Mouse (Mus musculus): Measurements from ENCODE around the gene Spata25.

Spata25 gene

DNA sequence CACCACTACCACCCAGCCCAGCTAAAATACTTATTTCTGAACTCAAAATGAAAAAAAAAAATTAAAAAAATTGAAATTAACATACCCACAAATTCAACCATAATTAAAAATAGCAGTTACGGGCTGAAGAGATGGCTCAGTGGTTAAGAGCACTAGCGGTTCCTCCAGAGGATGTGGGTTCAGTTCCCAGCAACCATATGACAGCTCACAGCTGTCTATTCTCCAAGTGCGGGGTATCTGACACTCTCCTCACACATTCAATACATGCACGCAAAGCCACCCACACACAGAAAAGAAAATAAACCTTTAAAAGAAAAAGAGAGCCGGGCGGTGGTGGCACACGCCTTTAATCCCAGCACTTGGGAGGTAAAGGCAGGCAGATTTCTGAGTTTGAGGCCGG, 21.7 kb upstream of the Spata25 start:
- DNase-seq (ENCODE audit: low spot score), result no peak

DNA sequence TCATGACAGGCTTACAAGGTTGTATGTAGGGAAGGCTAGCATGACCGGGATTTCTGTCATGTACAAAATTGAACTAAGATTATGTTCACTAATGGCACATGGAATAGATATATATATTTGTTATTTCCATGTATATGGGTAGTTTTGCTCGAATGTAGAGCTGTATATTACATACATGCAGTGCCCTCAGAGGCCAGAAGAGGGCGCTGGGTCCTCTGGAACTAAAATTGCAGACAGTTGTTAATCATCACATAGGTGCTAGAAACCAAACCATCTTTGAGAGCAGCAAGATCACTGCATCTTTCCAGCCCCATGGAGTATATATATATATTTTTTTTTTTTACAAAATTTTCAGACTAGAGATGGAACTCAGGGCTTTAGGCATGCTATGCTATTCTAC, 17.4 kb upstream of the Spata25 start:
- no peak for DNase-seq (ENCODE audit: low spot score)

DNA sequence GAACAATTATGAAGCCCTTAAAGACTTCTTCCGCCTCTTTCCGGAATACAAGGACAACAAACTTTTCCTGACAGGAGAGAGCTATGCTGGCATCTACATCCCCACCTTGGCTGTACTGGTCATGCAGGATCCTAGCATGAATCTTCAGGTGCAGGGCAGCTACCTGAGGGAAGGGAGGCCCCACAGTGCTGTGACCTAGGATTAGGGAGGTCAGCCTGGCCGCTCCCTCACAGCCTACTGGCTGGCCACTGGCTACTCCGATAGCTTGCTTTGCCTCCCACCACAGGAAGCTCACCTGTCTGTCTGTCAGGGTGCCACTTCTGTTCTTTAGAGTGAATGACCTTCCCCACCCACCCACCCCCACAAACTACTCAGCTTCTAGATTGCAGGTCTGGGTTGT, 6.8 kb upstream of the Spata25 start:
- DNase-seq (ENCODE audit: low spot score), result no peak

DNA sequence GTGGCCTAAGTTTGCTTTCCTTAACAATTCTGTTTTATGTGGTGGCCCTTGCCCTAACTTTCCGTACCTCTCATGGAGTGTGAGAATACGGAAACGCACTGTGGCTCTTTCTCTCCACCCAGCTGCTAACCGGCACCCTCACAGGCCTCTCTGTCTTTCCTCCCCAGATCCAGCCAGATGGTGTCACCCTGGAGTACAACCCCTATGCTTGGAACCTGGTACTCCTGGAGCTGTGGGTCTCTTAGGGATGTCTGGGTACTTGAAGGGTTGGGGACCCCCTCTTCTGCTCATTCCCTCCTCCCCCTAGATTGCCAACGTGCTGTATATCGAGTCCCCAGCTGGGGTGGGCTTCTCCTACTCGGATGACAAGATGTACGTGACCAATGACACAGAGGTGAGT, 6.2 kb upstream of the Spata25 start:
- DNase-seq (ENCODE audit: low spot score), result peak; percentile 63

DNA sequence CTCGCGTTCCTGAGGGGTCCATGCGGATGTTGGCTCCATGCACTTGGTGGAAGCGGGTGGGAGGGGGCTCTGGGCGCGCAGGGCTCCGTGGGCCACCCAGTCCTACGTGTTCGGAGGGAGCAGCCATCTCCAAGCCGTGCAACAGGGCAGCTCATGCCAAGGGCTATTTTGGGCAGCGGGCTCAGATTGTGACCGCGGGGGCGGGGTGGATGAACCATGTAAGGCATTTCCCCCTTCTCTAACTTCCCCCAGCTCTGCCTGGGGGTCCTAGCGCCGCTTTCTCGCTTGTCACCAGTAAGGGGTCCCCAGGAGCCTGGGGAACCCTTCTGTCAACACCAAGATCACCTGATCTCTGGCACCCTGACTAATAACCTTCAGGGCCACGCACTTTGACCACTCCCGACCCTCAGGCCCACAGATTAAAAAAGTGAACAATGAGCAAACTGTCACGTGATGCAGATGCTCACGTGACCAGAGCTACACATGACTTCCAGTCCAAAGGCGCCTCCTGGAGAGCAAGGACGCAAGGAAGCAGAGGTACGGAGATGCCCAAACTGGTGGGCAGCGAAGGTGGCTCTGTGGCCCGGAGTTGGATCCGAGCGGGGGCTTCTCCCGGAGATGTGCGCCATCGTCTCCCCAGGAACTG, 5.1 kb upstream of the Spata25 start, which contains the start of gene Neurl2:
TSS of gene Neurl2 (minus strand) at position 143 of the 646 bp plus-strand sequence.
- DNase-seq (ENCODE audit: low spot score), result peak; percentile 97

DNA sequence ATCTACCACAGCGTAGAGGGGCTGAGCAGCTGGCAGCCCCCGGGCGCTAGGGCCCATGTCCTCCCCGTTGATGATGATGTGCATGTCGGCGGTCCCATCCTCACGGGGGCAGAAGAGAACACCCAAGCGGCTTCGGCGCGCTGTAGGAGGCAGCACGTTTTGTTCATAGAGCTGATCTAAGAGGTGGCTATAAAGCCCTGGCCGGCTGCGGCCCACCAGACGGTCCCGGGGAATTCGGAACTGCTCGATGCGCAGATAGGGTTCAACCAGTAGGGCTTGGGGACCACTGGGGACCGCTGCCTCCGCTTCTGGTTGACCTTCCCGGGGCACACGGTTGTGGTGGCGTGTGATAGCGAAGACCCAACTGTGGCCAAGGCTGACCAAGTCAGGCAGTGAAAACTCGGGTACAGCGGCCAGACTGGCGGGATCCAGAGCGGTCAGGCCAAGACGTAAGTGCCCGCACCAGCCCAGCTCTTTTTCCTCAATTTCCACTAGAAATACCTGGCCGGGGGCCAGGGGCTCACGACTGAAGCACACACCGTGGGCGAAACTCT, 4.5 kb upstream of the Spata25 start, which contains the start of gene Ctsa:
TSS of gene Ctsa (plus strand) at position 126 of the 554 bp plus-strand sequence.
- DNase-seq (ENCODE audit: low spot score), result peak; percentile 82

DNA sequence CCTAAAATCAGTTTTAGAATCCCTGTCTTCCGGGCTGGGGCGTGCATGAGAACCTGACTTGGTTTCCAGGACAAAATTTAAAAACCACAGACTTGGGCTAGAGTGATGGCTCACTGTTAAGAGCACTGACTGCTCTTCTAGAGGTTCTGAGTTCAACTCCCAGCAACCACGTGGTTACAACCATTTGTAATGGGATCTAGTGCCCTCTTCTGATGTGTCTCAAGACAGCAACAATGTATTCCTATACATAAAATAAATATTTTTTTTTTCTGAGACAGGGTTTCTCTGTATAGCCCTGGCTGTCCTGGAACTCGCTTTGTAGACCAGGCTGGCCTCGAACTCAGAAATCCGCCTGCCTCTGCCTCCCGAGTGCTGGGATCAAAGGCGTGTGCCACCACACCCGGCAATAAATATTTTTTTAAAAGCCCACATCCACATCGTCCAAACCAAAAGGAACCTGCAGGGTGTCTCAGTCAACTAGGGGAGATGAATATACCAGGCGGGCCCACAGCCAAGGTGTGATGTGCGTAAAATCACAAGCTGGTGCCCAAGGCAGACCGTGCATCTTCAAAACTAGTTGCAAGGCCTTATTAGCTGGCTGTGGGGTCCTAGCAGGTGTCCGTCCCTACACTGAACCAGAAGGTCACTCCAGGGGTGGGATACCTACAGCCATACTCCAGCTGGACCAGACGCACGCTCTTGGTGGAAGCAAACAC, 3.9 kb upstream of the Spata25 start:
- no peak for DNase-seq (ENCODE audit: low spot score)

DNA sequence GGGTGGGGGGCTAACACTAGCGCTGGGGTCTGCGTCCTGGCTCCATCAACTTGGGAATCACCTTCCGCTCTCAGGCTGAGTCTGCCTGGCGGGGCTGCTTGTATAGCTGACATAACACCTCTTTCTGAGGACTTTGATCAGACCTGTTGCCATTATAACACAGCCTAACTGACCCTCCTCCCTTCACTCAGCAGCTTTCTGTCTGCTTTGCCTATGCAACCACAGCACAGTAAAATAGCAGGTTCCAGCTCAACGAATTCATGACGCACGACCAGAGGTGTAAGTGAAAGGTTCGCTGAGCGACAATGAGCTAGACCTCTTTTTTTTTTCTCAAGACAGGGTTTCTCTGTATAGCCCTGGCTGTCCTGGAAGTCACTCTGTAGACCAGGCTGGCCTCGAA, 2.7 kb upstream of the Spata25 start:
- no peak for DNase-seq (ENCODE audit: low spot score)

DNA sequence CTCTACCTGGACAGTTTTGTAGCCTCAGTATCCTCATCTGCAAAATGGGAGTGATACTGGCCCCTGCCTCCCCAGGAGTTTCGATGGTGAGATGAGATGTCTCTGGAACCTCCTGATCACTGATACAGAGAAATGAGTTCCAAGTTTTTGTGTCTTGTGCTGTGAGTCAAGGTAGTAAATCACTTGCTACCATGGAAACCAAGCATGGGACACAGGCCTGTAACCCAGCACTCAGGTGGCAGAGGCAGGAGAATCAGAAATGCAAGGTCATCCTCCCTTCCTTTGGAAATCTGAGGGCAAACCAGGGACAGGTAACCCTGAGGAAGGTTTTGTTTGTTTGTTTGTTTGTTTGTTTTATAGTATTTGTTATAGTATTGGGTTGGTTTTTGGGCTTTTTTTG, 753 bp upstream of the Spata25 start:
- DNase-seq (ENCODE audit: low spot score), result no peak

DNA sequence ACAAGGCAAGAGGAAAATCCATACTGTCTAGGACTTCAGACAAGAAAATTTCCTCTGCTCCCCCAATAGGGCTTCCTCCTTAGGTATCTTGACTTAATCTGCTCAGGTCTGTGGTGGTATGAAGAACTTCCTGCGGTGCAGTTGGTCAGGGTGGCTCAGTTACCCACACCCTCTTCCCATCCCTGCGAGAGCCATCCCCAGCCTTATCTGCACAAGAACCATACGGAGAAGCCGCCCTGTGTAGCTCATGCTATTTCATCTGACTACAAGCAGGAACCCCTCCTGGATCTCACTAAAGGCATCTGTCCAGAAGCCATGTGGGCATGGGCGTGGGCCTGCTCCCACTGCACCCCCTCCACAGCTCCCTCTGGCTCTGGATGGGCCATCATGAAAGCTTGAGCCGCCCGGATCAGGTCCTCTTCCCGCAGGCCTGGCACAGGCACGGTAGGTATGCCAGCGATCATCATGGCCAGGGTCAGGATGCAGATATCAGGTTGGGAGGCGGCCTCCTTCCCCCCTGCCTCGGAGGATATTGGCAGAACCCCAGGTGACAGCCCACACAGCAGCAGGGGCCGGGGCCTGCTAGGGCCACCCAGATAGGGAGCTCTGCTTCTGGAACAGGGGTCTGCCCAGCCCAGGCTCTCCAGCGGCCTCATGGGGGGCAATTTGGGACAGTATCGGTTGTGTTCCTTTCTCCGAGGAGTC, 1.0 kb downstream of the Spata25 start:
- no peak for DNase-seq (ENCODE audit: low spot score)

DNA sequence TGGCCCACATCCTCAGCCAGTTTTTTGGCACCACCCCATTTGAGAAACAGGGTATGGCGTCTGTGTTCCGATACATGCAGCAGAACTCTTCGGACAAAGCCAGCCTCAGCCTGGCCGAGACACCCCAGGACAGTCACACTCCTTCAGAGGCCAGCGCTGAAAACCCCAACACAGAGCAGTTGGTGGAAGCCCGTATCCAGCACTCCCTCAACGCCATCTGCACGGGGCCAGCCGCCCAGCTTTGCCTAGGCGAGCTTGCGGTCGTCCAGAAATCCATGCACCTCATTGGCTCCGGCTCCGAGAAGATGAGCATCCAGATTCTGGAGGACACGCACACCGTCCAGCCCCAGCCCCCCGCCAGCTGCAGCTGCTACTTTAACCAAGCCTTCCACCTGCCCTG, 2.8 kb downstream of the Spata25 start:
- DNase-seq (ENCODE audit: low spot score), result no peak

DNA sequence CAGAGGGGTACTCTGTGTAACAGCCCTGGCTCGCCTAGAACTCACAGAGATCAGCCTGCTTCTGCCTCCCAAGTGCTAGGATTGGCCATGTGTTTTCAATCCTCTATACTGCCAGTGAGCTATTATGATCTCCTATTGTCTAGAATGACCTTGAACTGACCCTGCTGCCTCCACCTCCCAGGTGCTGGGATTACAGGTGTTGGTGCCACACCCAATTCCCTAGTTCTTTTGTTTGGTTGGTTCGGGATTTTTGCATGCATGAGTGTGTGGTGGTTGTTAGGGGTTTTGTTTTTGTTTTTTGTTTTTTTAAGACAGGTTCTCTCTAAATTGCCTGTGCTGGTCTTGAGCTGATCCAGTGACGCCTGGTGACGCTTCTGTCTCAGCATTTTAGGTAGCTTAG, 4.4 kb downstream of the Spata25 start:
- no peak for DNase-seq (ENCODE audit: low spot score)

DNA sequence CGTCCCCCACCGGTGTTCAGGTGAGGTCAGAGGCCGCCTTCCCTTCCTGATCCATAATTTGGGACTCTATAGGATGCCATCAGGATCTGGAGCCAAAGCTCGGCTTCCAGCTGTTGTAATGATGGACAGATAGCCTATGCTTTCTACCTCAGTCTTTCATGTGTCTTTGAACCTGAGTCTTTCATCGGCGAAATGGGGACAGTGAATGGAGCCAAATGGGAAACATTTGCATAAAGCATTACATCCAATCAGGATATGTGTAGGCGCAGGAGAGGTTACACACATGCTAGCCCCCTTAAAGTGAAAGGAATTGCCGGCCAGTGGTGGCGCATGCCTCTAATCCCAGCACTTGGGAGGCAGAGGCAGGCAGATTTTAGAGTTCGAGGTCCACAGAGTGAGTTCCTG, 5.2 kb downstream of the Spata25 start:
- DNase-seq (ENCODE audit: low spot score), result no peak

DNA sequence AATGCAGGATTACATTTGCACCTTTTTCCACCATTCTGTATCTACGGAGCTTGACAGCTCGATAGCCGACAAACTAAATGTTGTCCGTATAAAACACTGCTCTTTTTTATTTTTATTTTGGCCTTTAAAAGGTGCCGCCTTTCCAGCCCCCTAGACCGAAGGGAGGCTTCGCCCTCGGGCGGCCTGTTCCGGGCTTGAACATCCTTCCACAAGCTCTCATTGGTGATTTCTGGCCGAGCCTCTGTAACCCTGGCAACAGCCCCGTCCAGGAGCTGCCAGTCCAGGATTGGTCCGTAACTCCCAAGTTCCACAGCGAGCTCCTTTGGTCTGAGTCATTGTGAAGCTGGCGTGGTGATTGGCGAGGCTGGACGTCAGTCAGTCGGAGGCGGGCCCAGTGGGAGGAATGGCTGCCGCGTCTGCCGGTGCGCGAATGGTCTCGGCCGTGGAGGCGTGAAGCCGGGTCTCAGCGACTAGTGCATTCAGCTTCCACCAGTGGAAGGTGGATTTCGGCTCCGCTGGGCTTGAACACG, 5.6 kb downstream of the Spata25 start, which contains the start of gene Zswim1:
TSS of gene Zswim1 (plus strand) at position 51 of the 530 bp plus-strand sequence.
- peak; percentile 99 for DNase-seq (ENCODE audit: low spot score)

DNA sequence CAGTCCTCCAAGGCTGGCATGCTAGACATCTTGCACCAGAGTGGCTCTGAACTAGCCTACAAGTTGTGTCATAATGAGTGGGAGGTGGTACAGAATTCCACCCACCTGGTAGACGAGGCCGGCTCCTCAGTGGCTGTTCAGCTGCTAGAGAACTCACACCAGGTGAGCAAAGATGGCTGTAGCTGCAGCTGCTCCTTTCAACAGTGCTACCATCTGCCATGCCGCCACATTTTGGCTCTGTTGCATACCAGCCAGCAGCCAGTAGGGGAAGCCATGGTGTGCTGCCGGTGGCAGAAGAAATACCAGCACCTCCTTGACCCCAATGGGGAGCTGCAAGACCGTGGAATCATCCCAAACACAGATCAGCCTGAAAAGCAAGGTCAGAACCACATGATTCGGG, 7.3 kb downstream of the Spata25 start:
- DNase-seq (ENCODE audit: low spot score), result no peak

DNA sequence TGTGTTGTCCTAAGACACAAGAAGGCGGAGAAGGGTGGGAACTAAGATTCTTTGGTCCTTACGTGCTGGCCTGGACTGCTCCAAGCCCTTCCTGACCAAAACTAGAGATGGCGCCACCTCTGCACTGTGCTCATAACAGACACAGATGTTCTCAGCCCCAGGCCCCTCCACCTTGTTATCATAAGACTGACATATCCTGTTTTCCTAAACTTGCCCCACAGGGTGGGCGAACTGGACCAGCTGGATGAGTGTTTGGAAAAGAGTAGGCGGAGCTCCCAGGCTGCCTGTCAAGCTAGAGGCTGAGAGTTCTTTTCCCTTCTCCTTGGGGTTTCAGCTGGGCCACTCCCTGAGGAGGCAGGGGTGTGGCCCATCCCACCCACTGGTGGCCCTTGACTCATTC, 10.6 kb downstream of the Spata25 start:
- no peak for DNase-seq (ENCODE audit: low spot score)

DNA sequence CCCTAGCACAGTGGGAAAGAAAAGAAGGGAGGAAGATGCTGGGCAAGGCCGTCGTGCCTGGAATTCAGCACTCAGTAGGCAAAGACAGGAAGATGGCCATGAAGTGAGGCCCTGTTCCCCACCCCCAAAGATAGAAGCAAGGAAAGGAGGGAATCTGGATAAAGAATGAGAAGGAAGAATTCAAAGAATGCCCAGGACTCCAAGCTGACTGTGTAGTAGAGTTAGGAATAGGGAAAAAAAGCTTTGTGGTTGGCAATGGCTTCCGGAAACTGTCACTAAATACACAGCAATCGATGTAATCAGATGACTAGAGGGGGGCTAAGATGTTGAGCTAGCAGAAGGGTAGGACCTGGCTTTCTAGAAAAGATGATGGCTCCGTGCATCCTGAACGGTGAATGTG, 11.1 kb downstream of the Spata25 start:
- no peak for DNase-seq (ENCODE audit: low spot score)

DNA sequence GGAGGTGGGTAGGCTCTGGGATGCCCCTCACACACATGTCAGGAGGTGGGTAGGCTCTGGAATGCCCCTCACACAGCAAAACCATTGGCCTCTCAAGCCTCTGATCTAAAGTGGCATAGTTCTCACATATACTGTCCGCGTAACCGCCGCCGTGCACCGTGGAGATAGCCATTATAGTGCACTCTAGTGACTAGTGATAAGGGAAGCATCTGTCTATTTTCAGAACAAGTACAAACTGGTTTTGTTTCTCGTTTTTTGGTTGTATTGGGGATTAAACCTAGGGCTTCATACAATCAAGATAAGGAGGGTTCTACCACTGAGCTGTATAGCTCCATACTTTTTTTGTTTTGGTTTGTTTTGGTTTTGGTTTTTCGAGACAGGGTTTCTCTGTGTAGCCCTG, 12.5 kb downstream of the Spata25 start:
- no peak for DNase-seq (ENCODE audit: low spot score)

DNA sequence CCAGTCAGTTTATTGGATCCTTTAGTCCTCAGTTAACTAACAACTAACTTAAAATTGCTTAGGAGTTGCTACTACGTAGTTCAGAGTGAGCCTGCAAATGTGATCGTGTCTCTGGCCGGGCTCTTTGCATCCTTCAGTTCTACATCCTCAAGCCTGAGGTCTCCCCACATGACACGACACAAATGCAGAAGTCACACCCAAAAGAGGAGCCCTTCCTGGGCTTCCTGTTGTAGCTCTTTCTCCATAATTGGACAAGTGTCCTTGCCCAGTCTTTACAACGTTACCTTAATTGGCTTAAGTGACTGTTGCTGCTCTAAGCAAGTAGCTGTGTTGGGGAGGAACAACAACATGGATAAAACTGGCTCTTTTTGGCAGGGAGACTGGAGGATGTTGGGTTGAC, 13.0 kb downstream of the Spata25 start:
- DNase-seq (ENCODE audit: low spot score), result no peak

DNA sequence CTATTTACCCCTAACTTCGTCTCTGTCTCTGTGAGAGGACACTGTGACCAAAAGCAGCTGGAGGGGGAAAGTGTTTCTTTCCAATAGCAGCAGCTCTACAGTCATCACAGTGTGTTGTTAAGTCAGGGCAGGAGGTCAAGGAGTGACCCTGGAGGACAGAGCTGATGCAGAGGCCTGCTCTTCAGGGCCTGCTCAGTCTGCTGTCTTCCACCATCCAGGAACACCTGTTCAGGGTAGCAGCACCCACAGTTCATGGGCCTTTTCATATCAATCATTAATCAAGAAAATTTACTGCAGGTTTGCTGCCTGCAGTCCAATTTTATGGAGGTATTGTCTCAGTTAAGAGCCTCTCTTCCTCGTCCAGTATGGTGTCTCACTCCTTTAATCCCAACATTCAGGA, 14.8 kb downstream of the Spata25 start:
- DNase-seq (ENCODE audit: low spot score), result no peak

DNA sequence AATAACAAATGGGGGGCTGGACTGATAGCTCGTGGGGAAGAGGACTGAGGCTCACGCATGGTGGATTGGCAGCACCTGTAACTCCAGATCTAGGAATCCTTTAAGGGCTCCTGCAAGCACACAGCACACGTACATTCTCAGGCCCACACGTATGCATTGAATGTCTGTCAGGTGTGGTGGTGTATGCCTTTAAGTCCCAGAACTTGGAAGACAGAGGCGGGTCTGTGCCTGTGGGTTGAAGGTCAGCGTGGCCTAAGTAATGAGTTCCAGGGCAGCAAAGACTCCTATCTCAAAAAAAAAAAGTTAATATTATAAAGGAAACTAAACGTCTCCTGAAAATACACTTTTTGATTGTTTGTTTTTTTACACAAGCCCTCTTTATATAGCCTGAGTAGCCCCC, 21.7 kb downstream of the Spata25 start:
- DNase-seq (ENCODE audit: low spot score), result no peak

DNA sequence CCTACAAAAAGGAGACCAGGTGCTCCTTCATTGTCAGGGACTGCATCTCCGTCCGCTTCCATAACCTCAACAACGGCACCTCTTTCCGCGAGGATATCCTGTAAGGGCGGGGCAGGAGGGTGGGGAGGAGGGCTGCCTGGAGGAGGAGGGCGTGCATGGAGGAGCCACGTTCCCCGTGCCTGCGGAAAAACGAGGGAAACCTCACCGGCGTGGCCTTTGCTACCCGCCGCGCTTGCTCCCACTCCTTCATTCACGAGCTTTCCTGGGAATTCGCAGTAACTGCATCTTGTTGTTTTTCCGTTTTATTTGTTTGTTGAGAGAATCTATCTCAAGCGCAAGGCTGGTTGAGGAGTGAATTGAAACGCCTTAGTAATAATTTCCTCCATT, 23.0 kb downstream of the Spata25 start:
- no peak for DNase-seq (ENCODE audit: low spot score)
